Mouse (Mus musculus): Measurements from ENCODE around the gene Slc25a10. TPM values are rescaled to one million over a fixed set of nuclear protein-coding genes. Genes with fewer than 3 reads are reported as not detected.

Gene Slc25a10
- polyA plus RNA-seq, 1 experiment = 68.3 TPM

DNA sequence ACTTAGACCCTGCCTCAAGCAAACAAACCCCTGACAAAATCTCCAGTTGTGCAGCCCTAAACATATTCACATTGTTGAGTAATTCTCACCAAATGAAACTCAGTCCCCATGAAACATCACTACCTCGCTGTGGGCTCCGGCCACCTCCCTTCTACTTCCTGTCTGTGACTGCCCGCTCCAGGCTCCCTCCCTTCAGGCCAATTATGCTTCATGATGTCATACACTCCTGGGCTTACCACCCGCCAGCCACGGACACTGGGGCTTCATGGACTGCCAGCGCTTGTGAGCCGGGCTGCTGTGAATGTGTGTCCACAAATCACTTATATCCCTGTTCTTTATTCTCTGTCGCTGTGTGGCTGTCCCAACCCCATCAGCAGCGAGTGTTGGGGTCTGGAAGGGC lies 28.1 kb downstream of the Slc25a10 start:
- Histone ChIP-seq H3K27ac (ENCODE audit: control insufficient read depth, insufficient read depth, low read depth, low read length) (no peak overlapping the region), H3K4me3 (ENCODE audit: control insufficient read depth, low read depth, low read length) (no peak overlapping the region), H3K36me3 (ENCODE audit: control insufficient read depth, insufficient read depth, low read length) (no peaks in the 10 kb centered on the region), H3K27me3 (ENCODE audit: control insufficient read depth, insufficient read depth, low read length) (no peaks in the 10 kb centered on the region), H3K4me1 (ENCODE audit: control insufficient read depth, insufficient read depth, low read length) (peaks cover 8% of the 10 kb centered on the region)
- no peak for TF ChIP-seq POLR2A (IDR thresholded peaks at IDR 0.05; ENCODE audit: control insufficient read depth, low read depth, low read length)
- TF ChIP-seq CTCF (IDR thresholded peaks at IDR 0.05; ENCODE audit: control insufficient read depth, insufficient read depth, insufficient replicate concordance, low read depth, low read length) = no peak

DNA sequence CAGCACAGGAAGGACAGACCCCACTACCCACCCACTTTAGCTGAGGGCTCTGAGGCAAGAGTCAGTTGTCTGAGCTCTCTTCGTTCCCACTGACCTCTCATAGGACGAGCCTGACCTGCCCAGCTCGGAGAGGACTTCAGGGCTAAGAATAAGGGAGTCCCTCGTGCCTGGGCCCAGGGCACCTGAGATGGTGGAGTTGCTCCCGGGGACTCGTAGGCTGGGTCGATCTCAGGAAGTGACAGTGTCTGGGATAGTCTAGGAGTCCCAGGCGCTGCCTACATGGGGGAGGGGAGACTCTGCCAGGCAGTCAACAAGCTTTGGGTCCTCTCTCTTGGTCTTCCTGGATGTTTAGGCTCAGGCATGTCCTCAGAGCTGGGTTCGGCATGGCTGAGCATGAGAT lies 28.9 kb downstream of the Slc25a10 start:
- no peaks in the 10 kb centered on the region for H3K36me3 ChIP-seq (ENCODE audit: control insufficient read depth, insufficient read depth, low read length)
- TF ChIP-seq CTCF (IDR thresholded peaks at IDR 0.05; ENCODE audit: control insufficient read depth, insufficient read depth, insufficient replicate concordance, low read depth, low read length) (no peak), POLR2A (IDR thresholded peaks at IDR 0.05; ENCODE audit: control insufficient read depth, low read depth, low read length) (no peak)

DNA sequence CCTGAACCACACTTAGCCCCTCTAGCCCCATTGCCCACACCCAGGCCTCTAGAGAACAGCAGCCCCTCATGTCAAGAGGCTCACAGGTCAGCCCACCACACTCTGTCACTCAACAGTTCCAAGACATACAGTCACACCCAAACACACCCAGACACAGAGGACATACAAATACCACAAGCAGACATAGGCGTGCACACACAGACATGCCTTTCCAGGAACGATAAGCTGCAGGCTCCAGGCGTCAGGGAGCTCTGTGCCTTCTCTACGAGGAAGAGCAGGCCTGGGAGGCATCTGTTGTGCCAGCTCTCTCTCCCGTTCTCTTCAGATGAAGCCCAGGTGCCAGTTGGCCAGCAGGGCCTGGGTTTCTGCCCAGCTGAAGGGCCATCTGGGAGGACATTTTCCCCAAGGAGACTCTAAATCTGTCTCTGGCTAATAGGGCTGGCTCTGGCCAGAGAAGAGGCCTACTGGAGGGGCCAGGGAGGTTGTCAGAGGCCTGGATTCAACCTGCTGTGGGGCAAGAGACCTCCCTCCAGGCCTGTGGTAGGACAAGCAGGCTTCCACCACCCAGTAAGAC lies 29.4 kb downstream of the Slc25a10 start:
- H3K27ac ChIP-seq (ENCODE audit: control insufficient read depth, insufficient read depth, low read depth, low read length) = no peak overlapping the region
- no peaks in the 10 kb centered on the region for H3K27me3 ChIP-seq (ENCODE audit: control insufficient read depth, insufficient read depth, low read length)
- H3K36me3 ChIP-seq (ENCODE audit: control insufficient read depth, insufficient read depth, low read length) = no peaks in the 10 kb centered on the region
- no peak overlapping the region for H3K4me3 ChIP-seq (ENCODE audit: control insufficient read depth, low read depth, low read length)
- TF ChIP-seq POLR2A (IDR thresholded peaks at IDR 0.05; ENCODE audit: control insufficient read depth, low read depth, low read length) = no peak
- TF ChIP-seq CTCF (IDR thresholded peaks at IDR 0.05; ENCODE audit: control insufficient read depth, insufficient read depth, insufficient replicate concordance, low read depth, low read length) = no peak
- H3K4me1 ChIP-seq (ENCODE audit: control insufficient read depth, insufficient read depth, low read length) = peaks cover 3% of the 10 kb centered on the region; the same call in 1 of the 2 replicates

More for the DNA sequence above, 28.9 kb downstream of the Slc25a10 start:
- no peaks in the 10 kb centered on the region for H3K27me3 ChIP-seq (ENCODE audit: control insufficient read depth, insufficient read depth, low read length)
- peaks cover 5% of the 10 kb centered on the region; the same call in 1 of the 2 replicates for H3K4me1 ChIP-seq (ENCODE audit: control insufficient read depth, insufficient read depth, low read length)
- H3K4me3 ChIP-seq (ENCODE audit: control insufficient read depth, low read depth, low read length) = no peak overlapping the region
- no peak overlapping the region for H3K27ac ChIP-seq (ENCODE audit: control insufficient read depth, insufficient read depth, low read depth, low read length)

DNA sequence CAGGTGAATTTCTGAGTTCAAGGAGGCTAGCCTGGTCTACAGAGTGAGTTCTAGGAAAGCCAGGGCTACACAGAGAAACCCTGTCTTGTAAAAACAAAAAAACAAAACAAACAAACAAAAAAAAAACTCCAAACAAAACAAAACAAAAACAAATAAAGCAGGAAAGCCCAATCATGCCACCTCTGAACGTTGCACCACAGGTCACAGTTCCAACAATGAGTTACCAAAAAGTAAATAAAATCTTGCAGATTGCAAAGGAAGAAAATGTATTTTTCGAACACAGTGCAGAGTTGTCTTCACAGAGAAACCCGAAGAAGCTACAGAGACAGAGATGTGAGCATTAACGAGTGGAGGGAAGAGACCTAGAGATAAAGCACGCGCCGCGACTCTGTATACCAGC lies 30.9 kb downstream of the Slc25a10 start:
- Histone ChIP-seq H3K4me1 (ENCODE audit: control insufficient read depth, insufficient read depth, low read length) (peaks cover 3% of the 10 kb centered on the region; the same call in 1 of the 2 replicates), H3K27ac (ENCODE audit: control insufficient read depth, insufficient read depth, low read depth, low read length) (no peak overlapping the region), H3K4me3 (ENCODE audit: control insufficient read depth, low read depth, low read length) (no peak overlapping the region), H3K36me3 (ENCODE audit: control insufficient read depth, insufficient read depth, low read length) (no peaks in the 10 kb centered on the region), H3K27me3 (ENCODE audit: control insufficient read depth, insufficient read depth, low read length) (no peaks in the 10 kb centered on the region)
- TF ChIP-seq POLR2A (IDR thresholded peaks at IDR 0.05; ENCODE audit: control insufficient read depth, low read depth, low read length) (no peak), CTCF (IDR thresholded peaks at IDR 0.05; ENCODE audit: control insufficient read depth, insufficient read depth, insufficient replicate concordance, low read depth, low read length) (no peak)

DNA sequence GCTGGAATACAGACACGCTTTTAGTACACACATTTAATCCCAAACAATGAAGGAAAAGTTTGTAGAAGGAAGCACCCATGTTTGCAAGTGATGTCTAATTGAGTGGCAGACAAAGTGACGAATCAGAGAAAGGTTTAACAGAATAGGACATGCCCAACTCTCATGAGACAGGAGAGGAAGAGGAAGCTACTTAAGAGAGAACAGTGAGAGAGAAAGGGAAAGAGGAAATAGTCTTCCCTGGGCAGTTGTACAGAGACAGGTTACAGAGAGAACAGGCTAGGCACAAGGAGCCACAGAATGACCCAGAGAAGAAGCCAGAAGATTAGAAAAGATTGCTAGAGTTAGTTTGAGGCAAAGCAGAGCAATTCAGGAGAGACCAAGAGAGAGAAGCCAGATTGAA lies 34.3 kb downstream of the Slc25a10 start:
- H3K36me3 ChIP-seq (ENCODE audit: control insufficient read depth, insufficient read depth, low read length) = no peaks in the 10 kb centered on the region
- no peak overlapping the region for H3K27ac ChIP-seq (ENCODE audit: control insufficient read depth, insufficient read depth, low read depth, low read length)
- TF ChIP-seq POLR2A (IDR thresholded peaks at IDR 0.05; ENCODE audit: control insufficient read depth, low read depth, low read length) (no peak), CTCF (IDR thresholded peaks at IDR 0.05; ENCODE audit: control insufficient read depth, insufficient read depth, insufficient replicate concordance, low read depth, low read length) (no peak)
- H3K4me3 ChIP-seq (ENCODE audit: control insufficient read depth, low read depth, low read length) = no peak overlapping the region
- H3K4me1 ChIP-seq (ENCODE audit: control insufficient read depth, insufficient read depth, low read length) = peaks cover 3% of the 10 kb centered on the region
- no peaks in the 10 kb centered on the region for H3K27me3 ChIP-seq (ENCODE audit: control insufficient read depth, insufficient read depth, low read length)

DNA sequence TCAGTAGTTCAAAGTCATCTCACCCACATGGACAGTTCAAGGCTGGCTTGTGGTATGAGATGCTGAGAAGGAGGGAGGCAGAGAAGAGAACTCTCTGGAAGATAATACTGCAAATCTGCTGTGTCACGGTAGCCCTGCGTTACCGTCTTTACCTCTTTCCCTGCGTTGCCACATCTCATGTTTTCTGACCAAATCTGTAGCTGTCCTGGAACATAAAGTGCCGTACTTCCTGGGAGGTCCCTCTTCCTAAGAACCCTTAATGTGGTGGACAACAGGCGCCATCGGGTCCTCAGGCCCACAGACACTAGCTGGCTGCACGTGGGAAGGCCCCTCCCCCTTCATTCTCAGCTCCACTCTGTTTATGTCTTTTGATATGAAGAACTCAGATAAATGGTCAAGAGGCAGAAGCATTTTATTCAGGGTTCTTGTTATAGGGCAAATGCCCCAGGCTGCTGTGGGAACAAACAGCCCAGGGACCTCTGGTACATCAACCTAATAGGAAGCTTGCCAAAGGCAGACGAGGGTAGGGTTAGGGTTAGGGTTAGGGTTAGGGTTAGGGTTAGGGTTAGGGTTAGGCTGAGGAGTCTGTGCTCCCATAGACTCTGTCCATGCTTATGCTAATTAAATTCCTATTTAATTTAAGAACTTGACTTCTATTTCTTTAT lies 36.2 kb downstream of the Slc25a10 start:
- Histone ChIP-seq H3K4me3 (ENCODE audit: control insufficient read depth, low read depth, low read length) (no peak overlapping the region), H3K27me3 (ENCODE audit: control insufficient read depth, insufficient read depth, low read length) (no peaks in the 10 kb centered on the region), H3K4me1 (ENCODE audit: control insufficient read depth, insufficient read depth, low read length) (peaks cover 3% of the 10 kb centered on the region), H3K36me3 (ENCODE audit: control insufficient read depth, insufficient read depth, low read length) (no peaks in the 10 kb centered on the region), H3K27ac (ENCODE audit: control insufficient read depth, insufficient read depth, low read depth, low read length) (no peak overlapping the region)
- TF ChIP-seq CTCF (IDR thresholded peaks at IDR 0.05; ENCODE audit: control insufficient read depth, insufficient read depth, insufficient replicate concordance, low read depth, low read length) (no peak), POLR2A (IDR thresholded peaks at IDR 0.05; ENCODE audit: control insufficient read depth, low read depth, low read length) (no peak)

DNA sequence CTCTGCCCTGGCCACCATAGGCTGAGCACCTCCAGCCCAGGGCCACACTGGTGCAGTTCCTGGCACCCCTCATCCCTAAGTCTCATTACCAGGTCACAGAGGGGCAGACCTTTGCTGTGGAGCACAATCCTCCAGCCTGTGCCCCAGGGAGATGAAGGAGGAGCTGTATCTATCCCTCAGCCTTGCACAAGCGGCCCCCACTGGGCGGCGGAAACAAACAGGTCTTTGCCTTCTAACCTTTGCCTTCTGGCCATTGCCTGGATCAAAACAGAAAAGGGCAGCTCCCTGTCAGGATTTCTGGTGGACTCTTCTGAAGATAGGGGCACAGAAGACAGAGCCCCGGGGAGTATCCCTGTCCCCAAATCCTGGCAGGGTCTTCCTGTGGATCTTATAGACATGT lies 37.3 kb downstream of the Slc25a10 start:
- Histone ChIP-seq H3K27ac (ENCODE audit: control insufficient read depth, insufficient read depth, low read depth, low read length) (no peak overlapping the region), H3K36me3 (ENCODE audit: control insufficient read depth, insufficient read depth, low read length) (no peaks in the 10 kb centered on the region), H3K27me3 (ENCODE audit: control insufficient read depth, insufficient read depth, low read length) (no peaks in the 10 kb centered on the region), H3K4me1 (ENCODE audit: control insufficient read depth, insufficient read depth, low read length) (peaks cover 3% of the 10 kb centered on the region), H3K4me3 (ENCODE audit: control insufficient read depth, low read depth, low read length) (no peak overlapping the region)
- TF ChIP-seq POLR2A (IDR thresholded peaks at IDR 0.05; ENCODE audit: control insufficient read depth, low read depth, low read length) (no peak), CTCF (IDR thresholded peaks at IDR 0.05; ENCODE audit: control insufficient read depth, insufficient read depth, insufficient replicate concordance, low read depth, low read length) (no peak)

Data from testis, adult 2 months (tissue).